Mouse (Mus musculus): ENCODE measurements around the gene R3hdml. TPM values are rescaled to one million over a fixed set of nuclear protein-coding genes. Genes with fewer than 3 reads are reported as not detected.
"Not testable (repeated sequence)": the region's sequence is repeated elsewhere in the genome, so short reads cannot be mapped to it uniquely, and the experiment has no call there.

The R3hdml gene
- total and polyA plus RNA-seq, 3 experiments: not detected

GRCm38 (mm10) chr2:163459380-163459779 lies 32.7 kb upstream of the R3hdml start:
- Histone ChIP-seq H3K9ac (ENCODE audit: insufficient read depth, low read depth) (no peak overlapping the region), H3K4me2 (ENCODE audit: insufficient read depth, low read depth, poor library complexity, severe bottlenecking) (no peak overlapping the region), H3K79me2 (replicated peaks; ENCODE audit: control insufficient read depth, extremely low read depth, insufficient read depth, poor library complexity, severe bottlenecking) (no peaks in the 10 kb centered on the region), H3K27ac (ENCODE audit: insufficient read depth, low read depth) (no peak overlapping the region), H3K4me1 (ENCODE audit: control insufficient read depth in 1 of 2, insufficient read depth in 2 of 2) (no peaks in the 10 kb centered on the region), H3K27me3 (replicated peaks) (peaks cover 48% of the 10 kb centered on the region), H3K4me3 (replicated peaks in 1 of 3; ENCODE audit: low read depth in 2 of 3, low read length in 2 of 3, poor library complexity in 1 of 3) (no peak overlapping the region), H3K36me3 (replicated peaks in 1 of 2; ENCODE audit: control insufficient read depth in 1 of 2, insufficient read depth in 1 of 2, low read length in 1 of 2) (no peaks in the 10 kb centered on the region), H3K9me3 (replicated peaks; ENCODE audit: low read length) (no peaks in the 10 kb centered on the region)
- dilution Hi-C loops (cut with MboI; ENCODE audit: extremely low pct_ligation_motif_present, extremely low pct_unique_long_range_greater_than_20kb, low sequenced_read_pairs) (no loop called here), in situ Hi-C loops (cut with MboI; ENCODE audit: low pct_ligation_motif_present, low pct_unique_long_range_greater_than_20kb, low sequenced_read_pairs) (no loop called here)
- no peak for DNase-seq (ENCODE audit: extremely low read depth)
- TF ChIP-seq SMC3 (IDR thresholded peaks at IDR 0.05; ENCODE audit: low read depth, low read length) (no peak), MEF2A (IDR thresholded peaks at IDR 0.05; ENCODE audit: borderline replicate concordance, low read depth, low read length) (no peak), UBTF (IDR thresholded peaks at IDR 0.05; ENCODE audit: low read depth, low read length) (no peak)

GRCm38 (mm10) chr2:163460622-163461021 lies 31.5 kb upstream of the R3hdml start:
- H3K4me1 ChIP-seq (ENCODE audit: control insufficient read depth in 1 of 2, insufficient read depth in 2 of 2): no peaks in the 10 kb centered on the region
- H3K36me3 ChIP-seq (replicated peaks in 1 of 2; ENCODE audit: control insufficient read depth in 1 of 2, insufficient read depth in 1 of 2, low read length in 1 of 2): peaks cover 0 to 4% of the 10 kb centered on the region in 2 experiments
- no peak overlapping the region for H3K4me3 ChIP-seq (replicated peaks in 1 of 3; ENCODE audit: low read depth in 2 of 3, low read length in 2 of 3, poor library complexity in 1 of 3)
- no peak overlapping the region for H3K9ac ChIP-seq (ENCODE audit: insufficient read depth, low read depth)
- H3K4me2 ChIP-seq (ENCODE audit: insufficient read depth, low read depth, poor library complexity, severe bottlenecking): no peak overlapping the region
- H3K27ac ChIP-seq (ENCODE audit: insufficient read depth, low read depth): no peak overlapping the region
- dilution Hi-C loops (cut with MboI; ENCODE audit: extremely low pct_ligation_motif_present, extremely low pct_unique_long_range_greater_than_20kb, low sequenced_read_pairs) (no loop called here), in situ Hi-C loops (cut with MboI; ENCODE audit: low pct_ligation_motif_present, low pct_unique_long_range_greater_than_20kb, low sequenced_read_pairs) (no loop called here)
- no peaks in the 10 kb centered on the region for H3K79me2 ChIP-seq (replicated peaks; ENCODE audit: control insufficient read depth, extremely low read depth, insufficient read depth, poor library complexity, severe bottlenecking)
- H3K9me3 ChIP-seq (replicated peaks; ENCODE audit: low read length): no peaks in the 10 kb centered on the region
- peaks cover 37% of the 10 kb centered on the region for H3K27me3 ChIP-seq (replicated peaks)
- no peak for TF ChIP-seq HCFC1 (IDR thresholded peaks at IDR 0.05; ENCODE audit: low read depth, low read length)
- TF ChIP-seq BHLHE40 (IDR thresholded peaks at IDR 0.05; ENCODE audit: low read depth, low read length): no peak
- no peak for TF ChIP-seq TBP (conservative IDR thresholded peaks at IDR 0.05; ENCODE audit: low read depth, low read length)
- no peak for TF ChIP-seq UBTF (IDR thresholded peaks at IDR 0.05; ENCODE audit: low read depth, low read length)
- no peak for TF ChIP-seq EP300 (IDR thresholded peaks at IDR 0.05; ENCODE audit: low read length)
- no peak for TF ChIP-seq MYC (IDR thresholded peaks at IDR 0.05; ENCODE audit: low read depth, low read length)
- TF ChIP-seq SMC3 (IDR thresholded peaks at IDR 0.05; ENCODE audit: low read depth, low read length): no peak
- TF ChIP-seq USF1 (IDR thresholded peaks at IDR 0.05; ENCODE audit: low read depth, low read length): no peak
- no peak for TF ChIP-seq E2F4 (IDR thresholded peaks at IDR 0.05; ENCODE audit: insufficient replicate concordance, low read depth, low read length)
- TF ChIP-seq CTCF (conservative IDR thresholded peaks at IDR 0.05 in 1 of 2, IDR thresholded peaks at IDR 0.05 in 1 of 2; ENCODE audit: low read depth in 2 of 2, low read length in 2 of 2): no peak
- DNase-seq (ENCODE audit: extremely low read depth): no peak

- dilution Hi-C loops (cut with MboI; ENCODE audit: extremely low pct_ligation_motif_present, extremely low pct_unique_long_range_greater_than_20kb, low sequenced_read_pairs); H3K79me2 ChIP-seq (replicated peaks; ENCODE audit: control insufficient read depth, extremely low read depth, insufficient read depth, poor library complexity, severe bottlenecking); H3K4me2 ChIP-seq (ENCODE audit: insufficient read depth, low read depth, poor library complexity, severe bottlenecking); H3K9ac ChIP-seq (ENCODE audit: insufficient read depth, low read depth); H3K27ac ChIP-seq (ENCODE audit: insufficient read depth, low read depth); in situ Hi-C loops (cut with MboI; ENCODE audit: low pct_ligation_motif_present, low pct_unique_long_range_greater_than_20kb, low sequenced_read_pairs); H3K4me3 ChIP-seq (replicated peaks in 1 of 3; ENCODE audit: low read depth in 2 of 3, low read length in 2 of 3, poor library complexity in 1 of 3); H3K9me3 ChIP-seq (replicated peaks; ENCODE audit: low read length); DNase-seq (ENCODE audit: extremely low read depth); H3K36me3 ChIP-seq (replicated peaks in 1 of 2; ENCODE audit: control insufficient read depth in 1 of 2, insufficient read depth in 1 of 2, low read length in 1 of 2); H3K4me1 ChIP-seq (ENCODE audit: control insufficient read depth in 1 of 2, insufficient read depth in 2 of 2): not testable (repeated sequence)
- H3K27me3 ChIP-seq (replicated peaks): peaks cover 33% of the 10 kb centered on the region
These were observed 30.8 kb upstream of the R3hdml start for GRCm38 (mm10) chr2:163461307-163461706.
